19 mouse cellular contexts compared by ENCODE assay signal in genomic region chr19:5122492-5122891, GRCm38 (mm10).
"Had no signal": no experiment of that assay in that cellular context is flagged by ENCODE, and none has a peak within 500 bp of the region (broad histone marks: within the 10 kb centered on the region; RNA-seq: fewer than 3 reads in every experiment).

No protein-coding gene starts in this region.

- ATAC-seq: liver, embryonic 12.5 days; midbrain, embryonic 16.5 days had no signal

- H3K4me3 ChIP-seq: liver, embryonic 12.5 days; midbrain, embryonic 10.5 days; myocyte; neural tube, embryonic 13.5 days; neural tube, embryonic 15.5 days had no signal

- DNase-seq: lung, adult 18-20 months; lung, embryonic 14.5 days; lung, postnatal 10 days; lung, postnatal 4 days; midbrain, embryonic 14.5 days; retina, postnatal 1 day; right cerebral cortex, adult 18-20 months; right cerebral cortex, postnatal 25 days; right cerebral cortex, postnatal 4 days; spleen, adult 18-20 months; thymus, adult 2 months; thymus, postnatal 36 days had no signal

- H3K27ac ChIP-seq: liver, embryonic 12.5 days; liver, embryonic 14.5 days; midbrain, embryonic 10.5 days; neural tube, embryonic 13.5 days; neural tube, embryonic 15.5 days had no signal

- H3K36me3 ChIP-seq: liver, embryonic 12.5 days; midbrain, embryonic 10.5 days; neural tube, embryonic 13.5 days; neural tube, embryonic 15.5 days had no signal

- H3K4me2 ChIP-seq: liver, embryonic 12.5 days; lung, embryonic 14.5 days; neural tube, embryonic 13.5 days; neural tube, embryonic 15.5 days had no signal

- H3K27me3 ChIP-seq: neural tube, embryonic 13.5 days; neural tube, embryonic 15.5 days had no signal

- H3K9me3 ChIP-seq: liver, embryonic 12.5 days; midbrain, embryonic 10.5 days; neural tube, embryonic 13.5 days; neural tube, embryonic 15.5 days had no signal

- H3K9ac ChIP-seq: liver, embryonic 12.5 days; liver, embryonic 14.5 days; lung, embryonic 14.5 days; neural tube, embryonic 13.5 days; neural tube, embryonic 15.5 days had no signal
